Mouse (Mus musculus) left cerebral cortex, adult 9 months (tissue): Measurements from ENCODE around the gene Zcchc12.
A peak's percentile ranks its signal among the peaks of the same experiment; 100 is the strongest.

Source experiments
- DNase-seq, 2 experiments: peaks; one replicate each; pipeline ENCODE4 v3.0.0; 2022; ENCODE audit warnings: low spot score in 2 of 2

Zcchc12 gene

GRCm38 (mm10) chrX:36195736-36196525, at the start of gene Zcchc12:
Gene Zcchc12 (plus strand): TSS chrX:36195904.
- DNase-seq = peak in 1 of 2 experiments; percentile 49

- no peak for DNase-seq
These were observed 49.0 kb upstream of the Zcchc12 start for GRCm38 (mm10) chrX:36146746-36147145.

- DNase-seq = no peak
These were observed 45.6 kb upstream of the Zcchc12 start for GRCm38 (mm10) chrX:36150100-36150499.

GRCm38 (mm10) chrX:36156677-36157076, 39.0 kb upstream of the Zcchc12 start:
- DNase-seq = no peak

GRCm38 (mm10) chrX:36161567-36161966, 34.1 kb upstream of the Zcchc12 start:
- DNase-seq = no peak

- DNase-seq = peak in 1 of 2 experiments; percentile 22
These were observed 12.1 kb upstream of the Zcchc12 start for GRCm38 (mm10) chrX:36183625-36184024.

GRCm38 (mm10) chrX:36186036-36186435, 9.7 kb upstream of the Zcchc12 start:
- no peak for DNase-seq

GRCm38 (mm10) chrX:36186443-36186842, 9.3 kb upstream of the Zcchc12 start:
- DNase-seq = no peak

GRCm38 (mm10) chrX:36193951-36194350, 1.8 kb upstream of the Zcchc12 start:
- no peak for DNase-seq

GRCm38 (mm10) chrX:36209554-36209953, 13.8 kb downstream of the Zcchc12 start:
- DNase-seq = no peak

- no peak for DNase-seq
These were observed 15.5 kb downstream of the Zcchc12 start for GRCm38 (mm10) chrX:36211216-36211615.

- no peak for DNase-seq
These were observed 25.7 kb downstream of the Zcchc12 start for GRCm38 (mm10) chrX:36221366-36221765.

- peak in 1 of 2 experiments; percentile 89 for DNase-seq
These were observed 30.1 kb downstream of the Zcchc12 start for GRCm38 (mm10) chrX:36225777-36226176.

GRCm38 (mm10) chrX:36226577-36226976, 30.9 kb downstream of the Zcchc12 start:
- peak in 1 of 2 experiments; percentile 60 for DNase-seq

- no peak for DNase-seq
These were observed 33.2 kb downstream of the Zcchc12 start for GRCm38 (mm10) chrX:36228861-36229260.

GRCm38 (mm10) chrX:36229273-36229672, 33.6 kb downstream of the Zcchc12 start:
- no peak for DNase-seq

GRCm38 (mm10) chrX:36235652-36236051, 39.9 kb downstream of the Zcchc12 start:
- peak in 1 of 2 experiments; percentile 6 for DNase-seq
